Mouse (Mus musculus) MEL (cell line): ENCODE measurements at regions not wholly inside any gene's neighbourhood (a gene's known extent, or its start where the extent isn't known, plus 50 kb on each side); places are given as distances from the start of the nearest gene placed in this dataset.

Source experiments
- DNase-seq: peaks from one replicate; pipeline ENCODE4 v3.0.0; 2011; ENCODE audit warnings: low read depth, low spot score
- H3K27ac ChIP-seq: 2 replicates; pipeline ENCODE4 v1.5.1; 2012; ENCODE audit warnings: low read depth, mild to moderate bottlenecking, control low read depth, low read length, moderate library complexity; ENCODE audit not compliant: control insufficient read depth
- H3K27me3 ChIP-seq, 2 experiments: fragments of 150-350 bp in 1 of 2; sonication (generic) in 1 of 2; 2 replicates each; pipeline ENCODE4 v1.6.1; 2012; ENCODE audit warnings: low read length in 2 of 2, mild to moderate bottlenecking in 2 of 2, improper control_type of control experiment in 1 of 2, moderate library complexity in 1 of 2; ENCODE audit not compliant: insufficient read depth in 2 of 2, control insufficient read depth in 1 of 2
- H3K36me3 ChIP-seq, 2 experiments: 2 replicates each; pipeline ENCODE4 v1.6.1; 2012 to 2014; ENCODE audit warnings: low read length in 2 of 2, improper control_type of control experiment in 1 of 2, inconsistent platforms in 1 of 2, mild to moderate bottlenecking in 1 of 2; ENCODE audit not compliant: insufficient read depth in 2 of 2, control insufficient read depth in 1 of 2
- H3K4me1 ChIP-seq, 2 experiments: fragments of 150-350 bp in 1 of 2; sonication (generic) in 1 of 2; 2 replicates each; pipeline ENCODE4 v1.6.1; 2012; ENCODE audit warnings: low read length in 2 of 2, improper control_type of control experiment in 1 of 2, mild to moderate bottlenecking in 1 of 2; ENCODE audit not compliant: insufficient read depth in 2 of 2, control insufficient read depth in 1 of 2
- H3K4me3 ChIP-seq, 2 experiments: fragments of 150-350 bp in 1 of 2; sonication (generic) in 1 of 2; 2 replicates each; pipeline ENCODE4 v1.5.1; 2012; ENCODE audit warnings: low read depth in 2 of 2, low read length in 2 of 2, mild to moderate bottlenecking in 2 of 2, moderate library complexity in 2 of 2, control low read depth in 1 of 2, improper control_type of control experiment in 1 of 2; ENCODE audit not compliant: control insufficient read depth in 1 of 2, insufficient read depth in 1 of 2
- H3K79me2 ChIP-seq: 2 replicates; pipeline ENCODE4 v1.6.1; 2012; ENCODE audit warnings: mild to moderate bottlenecking, low read length, moderate library complexity; ENCODE audit not compliant: control insufficient read depth, poor library complexity, insufficient read depth
- H3K9ac ChIP-seq: 2 replicates; pipeline ENCODE4 v1.6.1; 2012; ENCODE audit warnings: low read depth, mild to moderate bottlenecking, control low read depth, low read length, moderate library complexity; ENCODE audit not compliant: control insufficient read depth, poor library complexity, severe bottlenecking
- H3K9me3 ChIP-seq: fragments of 150-350 bp; sonication (generic); replicated peaks from 2 replicates; pipeline ENCODE4 v1.6.1; 2012; ENCODE audit warnings: mild to moderate bottlenecking, low read length, improper control_type of control experiment, moderate library complexity; ENCODE audit not compliant: insufficient read depth
- BHLHE40 ChIP-seq: IDR thresholded peaks from 2 replicates; pipeline ENCODE4 v1.6.1; 2012; ENCODE audit warnings: low read depth, mild to moderate bottlenecking, inconsistent platforms, low read length, improper control_type of control experiment, borderline replicate concordance
- CHD1 ChIP-seq: IDR thresholded peaks from 2 replicates; pipeline ENCODE4 v1.6.1; 2012; ENCODE audit warnings: low read depth, mild to moderate bottlenecking, inconsistent platforms, low read length, improper control_type of control experiment
- CTCF ChIP-seq, 3 experiments: IDR thresholded peaks in 2 of 3; conservative IDR thresholded peaks in 1 of 3; 2 replicates each; pipeline ENCODE4 v1.5.1; 2011 to 2012; ENCODE audit warnings: low read length in 3 of 3, low read depth in 2 of 3, mild to moderate bottlenecking in 2 of 3, improper control_type of control experiment in 1 of 3, inconsistent platforms in 1 of 3, mixed read lengths in 1 of 3, moderate library complexity in 1 of 3; ENCODE audit not compliant: control insufficient read depth in 1 of 3, insufficient read depth in 1 of 3, poor library complexity in 1 of 3, severe bottlenecking in 1 of 3
- E2F4 ChIP-seq: IDR thresholded peaks from 2 replicates; pipeline ENCODE4 v1.6.1; 2011; ENCODE audit warnings: low read depth, low read length, improper control_type of control experiment, borderline replicate concordance
- EP300 ChIP-seq, 2 experiments: IDR thresholded peaks; 2 replicates each; pipeline ENCODE4 v1.6.1; 2011; ENCODE audit warnings: improper control_type of control experiment in 2 of 2, low read length in 2 of 2, low read depth in 1 of 2, mild to moderate bottlenecking in 1 of 2
- MAX ChIP-seq: IDR thresholded peaks from 2 replicates; pipeline ENCODE4 v1.6.1; 2011; ENCODE audit warnings: low read length, improper control_type of control experiment
- MEF2A ChIP-seq: IDR thresholded peaks from 2 replicates; pipeline ENCODE4 v1.6.1; 2014; ENCODE audit warnings: low read depth, mild to moderate bottlenecking, inconsistent platforms, low read length, improper control_type of control experiment; ENCODE audit not compliant: poor library complexity, insufficient replicate concordance, severe bottlenecking; ENCODE audit errors: extremely low read depth
- MXI1 ChIP-seq: IDR thresholded peaks from 2 replicates; pipeline ENCODE4 v1.6.1; 2011; ENCODE audit warnings: mild to moderate bottlenecking, low read depth, low read length, improper control_type of control experiment
- MYB ChIP-seq: IDR thresholded peaks from 2 replicates; pipeline ENCODE4 v1.6.1; 2011; ENCODE audit warnings: mild to moderate bottlenecking, low read depth, low read length, improper control_type of control experiment
- NELFE ChIP-seq: IDR thresholded peaks from 2 replicates; pipeline ENCODE4 v1.6.1; 2011; ENCODE audit warnings: low read depth, low read length, improper control_type of control experiment
- NRF1 ChIP-seq: IDR thresholded peaks from 2 replicates; pipeline ENCODE4 v1.6.1; 2014; ENCODE audit warnings: low read depth, mild to moderate bottlenecking, inconsistent platforms, low read length, improper control_type of control experiment, moderate library complexity; ENCODE audit not compliant: poor library complexity, insufficient read depth, severe bottlenecking
- POLR2A ChIP-seq, 2 experiments: IDR thresholded peaks; 2 replicates each; pipeline ENCODE4 v1.6.1; 2011 to 2012; ENCODE audit warnings: low read length in 2 of 2, mild to moderate bottlenecking in 2 of 2, control low read depth in 1 of 2, improper control_type of control experiment in 1 of 2, low read depth in 1 of 2, moderate library complexity in 1 of 2; ENCODE audit not compliant: control insufficient read depth in 1 of 2, insufficient read depth in 1 of 2, poor library complexity in 1 of 2
- POLR2AphosphoS2 ChIP-seq: IDR thresholded peaks from 2 replicates; pipeline ENCODE4 v1.6.1; 2011; ENCODE audit warnings: low read length, improper control_type of control experiment
- POLR2AphosphoS5 ChIP-seq: IDR thresholded peaks from 2 replicates; pipeline ENCODE4 v1.6.1; 2012; ENCODE audit warnings: low read depth, borderline replicate concordance, mild to moderate bottlenecking, inconsistent platforms, low read length, moderate library complexity, mixed read lengths
- RAD21 ChIP-seq: IDR thresholded peaks from 2 replicates; pipeline ENCODE4 v1.6.1; 2011; ENCODE audit warnings: mild to moderate bottlenecking, low read depth, low read length, improper control_type of control experiment
- RCOR1 ChIP-seq: IDR thresholded peaks from 2 replicates; pipeline ENCODE4 v1.6.1; 2012; ENCODE audit warnings: low read depth, mild to moderate bottlenecking, inconsistent platforms, low read length, improper control_type of control experiment
- SIN3A ChIP-seq: IDR thresholded peaks from 2 replicates; pipeline ENCODE4 v1.6.1; 2012; ENCODE audit warnings: low read length, improper control_type of control experiment, inconsistent platforms
- TAL1 ChIP-seq: IDR thresholded peaks from 2 replicates; pipeline ENCODE4 v1.6.1; 2012; ENCODE audit warnings: mild to moderate bottlenecking, inconsistent platforms, low read length, moderate library complexity, mixed read lengths
- TBP ChIP-seq: IDR thresholded peaks from 2 replicates; pipeline ENCODE4 v1.8.0; 2011; ENCODE audit warnings: low read depth, low read length, improper control_type of control experiment
- TCF12 ChIP-seq: IDR thresholded peaks from 2 replicates; pipeline ENCODE4 v1.6.1; 2014; ENCODE audit warnings: low read depth, mild to moderate bottlenecking, inconsistent platforms, low read length, improper control_type of control experiment, moderate library complexity
- UBTF ChIP-seq: IDR thresholded peaks from 2 replicates; pipeline ENCODE4 v1.6.1; 2012; ENCODE audit warnings: low read depth, mild to moderate bottlenecking, inconsistent platforms, low read length, improper control_type of control experiment, moderate library complexity, borderline replicate concordance; ENCODE audit not compliant: insufficient read depth
- USF1 ChIP-seq: IDR thresholded peaks from 2 replicates; pipeline ENCODE4 v1.6.1; 2014; ENCODE audit warnings: low read depth, mild to moderate bottlenecking, inconsistent platforms, low read length, improper control_type of control experiment, moderate library complexity
- USF2 ChIP-seq, 2 experiments: IDR thresholded peaks; 2 replicates each; pipeline ENCODE4 v1.6.1; 2011 to 2012; ENCODE audit warnings: improper control_type of control experiment in 2 of 2, low read length in 2 of 2, borderline replicate concordance in 1 of 2, inconsistent platforms in 1 of 2, low read depth in 1 of 2, mild to moderate bottlenecking in 1 of 2; ENCODE audit not compliant: insufficient read depth in 1 of 2
- ZKSCAN1 ChIP-seq: IDR thresholded peaks from 2 replicates; pipeline ENCODE4 v1.6.1; 2012; ENCODE audit warnings: low read depth, mild to moderate bottlenecking, inconsistent platforms, low read length, improper control_type of control experiment, moderate library complexity
- ZMIZ1 ChIP-seq: IDR thresholded peaks from 2 replicates; pipeline ENCODE4 v1.6.1; 2012; ENCODE audit warnings: low read depth, mild to moderate bottlenecking, inconsistent platforms, low read length, improper control_type of control experiment, moderate library complexity
- ZNF384 ChIP-seq: IDR thresholded peaks from 2 replicates; pipeline ENCODE4 v1.6.1; 2012; ENCODE audit warnings: low read depth, mild to moderate bottlenecking, inconsistent platforms, low read length, improper control_type of control experiment

GRCm38 (mm10) chr3:132506095-132506494 lies 123.5 kb upstream of the Gimd1 start (continued):
- no peak for TF ChIP-seq USF2 (IDR thresholded peaks at IDR 0.05; ENCODE audit: borderline replicate concordance in 1 of 2, insufficient read depth in 1 of 2, low read depth in 1 of 2, low read length in 2 of 2)
- TF ChIP-seq MYB: no peak
- TF ChIP-seq USF1: no peak
- no peak for TF ChIP-seq NELFE
- no peak for TF ChIP-seq POLR2A (IDR thresholded peaks at IDR 0.05; ENCODE audit: control insufficient read depth in 1 of 2, insufficient read depth in 1 of 2, low read depth in 1 of 2, low read length in 2 of 2, poor library complexity in 1 of 2)
- TF ChIP-seq NRF1: no peak
- no peak for TF ChIP-seq CHD1
- no peak for TF ChIP-seq ZKSCAN1
- peak; percentile 76 to 81 for TF ChIP-seq EP300 (IDR thresholded peaks at IDR 0.05; ENCODE audit: low read depth in 1 of 2, low read length in 2 of 2)
- TF ChIP-seq TBP: peak; percentile 99
- no peak for TF ChIP-seq POLR2AphosphoS2
- peak; percentile 29; the same call in 1 of the 2 replicates for TF ChIP-seq MXI1
- no peak for TF ChIP-seq MEF2A
- no peak for TF ChIP-seq POLR2AphosphoS5
- no peak for TF ChIP-seq BHLHE40

- no peaks in the 10 kb centered on the region for H3K27me3 ChIP-seq
These were observed 119.4 kb upstream of the Gimd1 start for GRCm38 (mm10) chr3:132510240-132510639.

More at GRCm38 (mm10) chr3:132510240-132510639, 119.4 kb upstream of the Gimd1 start:
- Histone ChIP-seq H3K27ac (no peak overlapping the region), H3K36me3 (no peaks in the 10 kb centered on the region), H3K79me2 (no peaks in the 10 kb centered on the region), H3K4me3 (no peak overlapping the region), H3K4me1 (no peaks in the 10 kb centered on the region), H3K9me3 (no peaks in the 10 kb centered on the region), H3K9ac (no peak overlapping the region)
- no peak for DNase-seq
- no peak for TF ChIP-seq TAL1
- no peak for TF ChIP-seq ZKSCAN1
- TF ChIP-seq ZNF384: no peak
- no peak for TF ChIP-seq RAD21
- TF ChIP-seq POLR2AphosphoS5: no peak
- TF ChIP-seq UBTF: no peak
- no peak for TF ChIP-seq MAX
- no peak for TF ChIP-seq TCF12
- TF ChIP-seq EP300 (IDR thresholded peaks at IDR 0.05; ENCODE audit: low read depth in 1 of 2, low read length in 2 of 2): no peak
- no peak for TF ChIP-seq MEF2A
- TF ChIP-seq BHLHE40: no peak
- no peak for TF ChIP-seq RCOR1
- TF ChIP-seq CTCF (IDR thresholded peaks at IDR 0.05 in 2 of 3, conservative IDR thresholded peaks at IDR 0.05 in 1 of 3; ENCODE audit: control insufficient read depth in 1 of 3, insufficient read depth in 1 of 3, low read depth in 2 of 3, low read length in 3 of 3, poor library complexity in 1 of 3, severe bottlenecking in 1 of 3): no peak
- no peak for TF ChIP-seq SIN3A
- no peak for TF ChIP-seq E2F4
- no peak for TF ChIP-seq NRF1
- TF ChIP-seq ZMIZ1: no peak
- no peak for TF ChIP-seq POLR2AphosphoS2
